Mouse (Mus musculus): ENCODE measurements around the gene Adgre5.

DNA sequence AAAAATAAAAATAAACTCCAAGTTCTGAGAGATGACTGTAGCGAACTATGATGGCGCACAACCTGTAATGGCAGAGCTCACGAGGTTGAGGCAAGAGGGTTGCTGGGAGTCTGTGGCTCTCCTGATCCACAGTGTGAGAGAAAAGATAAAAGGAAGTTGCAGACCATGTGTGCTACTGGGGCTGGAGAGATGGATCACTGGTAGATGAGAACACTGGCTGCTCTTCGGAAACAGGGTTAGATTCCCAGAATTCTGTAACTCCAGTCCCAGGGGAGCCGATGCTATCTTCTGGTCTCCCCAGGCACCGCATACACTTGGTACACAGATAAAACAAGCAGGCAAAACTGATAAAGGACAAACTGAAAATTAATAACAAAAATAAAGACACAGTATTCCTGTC is 1.8 kb upstream of the Adgre5 start:
- TF ChIP-seq CTCF (IDR thresholded peaks at IDR 0.05) = no peak
- TF ChIP-seq POLR2A (IDR thresholded peaks at IDR 0.05; ENCODE audit: insufficient read depth, low read depth, low read length) = no peak
